Mouse (Mus musculus): ENCODE results near the gene Rrbp1. TPM values are rescaled to one million over a fixed set of nuclear protein-coding genes. Genes with fewer than 3 reads are reported as not detected.

Rrbp1 gene
- polyA plus RNA-seq, 1 experiment from 2014 or later: 18.1 TPM

GRCm38 (mm10) chr2:143949217-143949616 is 61.8 kb downstream of the Rrbp1 start:
- H3K4me1 ChIP-seq: no peaks in the 10 kb centered on the region
- no peaks in the 10 kb centered on the region for H3K9me3 ChIP-seq
- no peaks in the 10 kb centered on the region for H3K27me3 ChIP-seq
- ATAC-seq (replicated peaks): no peak
- H3K4me2 ChIP-seq (replicated peaks): no peak overlapping the region
- 94% methylated on average over 6 of the region's 6 CpGs for WGBS
- H3K27ac ChIP-seq (replicated peaks): no peak overlapping the region
- peaks cover 59% of the 10 kb centered on the region for H3K36me3 ChIP-seq
- no peak overlapping the region for H3K4me3 ChIP-seq
- no peak overlapping the region for H3K9ac ChIP-seq (replicated peaks)

GRCm38 (mm10) chr2:143948416-143948815 is 62.6 kb downstream of the Rrbp1 start:
- 91% methylated on average over 4 of the region's 4 CpGs for WGBS
- no peaks in the 10 kb centered on the region for H3K27me3 ChIP-seq
- no peak overlapping the region for H3K27ac ChIP-seq (replicated peaks)
- no peaks in the 10 kb centered on the region for H3K4me1 ChIP-seq
- no peak overlapping the region for H3K4me3 ChIP-seq
- no peak overlapping the region for H3K4me2 ChIP-seq (replicated peaks)
- no peak for ATAC-seq (replicated peaks)
- H3K9ac ChIP-seq (replicated peaks): no peak overlapping the region
- no peaks in the 10 kb centered on the region for H3K9me3 ChIP-seq
- peaks cover 67% of the 10 kb centered on the region for H3K36me3 ChIP-seq

DNA sequence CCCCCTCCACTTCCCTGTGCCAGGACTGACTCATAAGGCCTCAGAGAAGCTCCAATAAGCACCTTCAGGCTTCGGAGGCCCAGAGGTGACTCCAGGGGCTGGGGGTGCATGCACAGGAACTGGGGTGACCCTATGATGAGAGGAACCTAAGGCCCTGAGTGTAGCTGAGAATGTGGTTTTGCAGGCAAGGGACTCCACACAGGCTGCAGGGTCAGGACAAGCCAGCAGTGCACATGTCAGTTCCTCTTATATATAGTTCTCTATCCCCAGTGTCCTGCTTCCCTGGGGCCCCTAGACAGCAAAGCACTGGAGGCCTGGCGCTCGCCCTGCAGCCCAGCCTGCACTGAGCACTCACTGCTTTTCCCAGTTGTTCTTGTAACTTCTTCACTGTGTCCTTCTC is 63.1 kb downstream of the Rrbp1 start:
- no peak for ATAC-seq (replicated peaks)
- Histone ChIP-seq H3K36me3 (peaks cover 66% of the 10 kb centered on the region), H3K4me3 (no peak overlapping the region)

GRCm38 (mm10) chr2:143946399-143946798 is 64.7 kb downstream of the Rrbp1 start:
- 93% methylated on average over 2 of the region's 2 CpGs for WGBS
- Histone ChIP-seq H3K36me3 (peaks cover 67% of the 10 kb centered on the region), H3K4me1 (no peaks in the 10 kb centered on the region), H3K9ac (replicated peaks) (no peak overlapping the region), H3K4me2 (replicated peaks) (no peak overlapping the region), H3K4me3 (no peak overlapping the region), H3K9me3 (no peaks in the 10 kb centered on the region), H3K27me3 (no peaks in the 10 kb centered on the region), H3K27ac (replicated peaks) (no peak overlapping the region)
- ATAC-seq (replicated peaks): no peak

More for the DNA sequence above, 63.1 kb downstream of the Rrbp1 start:
- Histone ChIP-seq H3K27me3 (no peaks in the 10 kb centered on the region), H3K27ac (replicated peaks) (no peak overlapping the region), H3K4me2 (replicated peaks) (no peak overlapping the region), H3K9me3 (no peaks in the 10 kb centered on the region), H3K4me1 (no peaks in the 10 kb centered on the region), H3K9ac (replicated peaks) (no peak overlapping the region)
- 93% methylated on average over 3 of the region's 3 CpGs for WGBS

- Histone ChIP-seq H3K9ac (replicated peaks) (no peak overlapping the region), H3K36me3 (peaks cover 63% of the 10 kb centered on the region), H3K4me3 (no peak overlapping the region), H3K27ac (replicated peaks) (no peak overlapping the region), H3K27me3 (no peaks in the 10 kb centered on the region), H3K4me2 (replicated peaks) (no peak overlapping the region), H3K9me3 (no peaks in the 10 kb centered on the region), H3K4me1 (no peaks in the 10 kb centered on the region)
- ATAC-seq (replicated peaks): no peak
- WGBS: 95% methylated on average over 7 of the region's 7 CpGs
Measured at GRCm38 (mm10) chr2:143945466-143946075, 65.5 kb downstream of the Rrbp1 start.

GRCm38 (mm10) chr2:143944796-143945195 is 66.3 kb downstream of the Rrbp1 start:
- Histone ChIP-seq H3K4me2 (replicated peaks) (no peak overlapping the region), H3K27me3 (no peaks in the 10 kb centered on the region), H3K36me3 (peaks cover 69% of the 10 kb centered on the region), H3K4me3 (no peak overlapping the region), H3K9me3 (no peaks in the 10 kb centered on the region), H3K9ac (replicated peaks) (no peak overlapping the region), H3K4me1 (no peaks in the 10 kb centered on the region), H3K27ac (replicated peaks) (no peak overlapping the region)
- WGBS: 96% methylated on average over 3 of the region's 3 CpGs
- no peak for ATAC-seq (replicated peaks)

- H3K4me3 ChIP-seq: no peak overlapping the region
- WGBS: 93% methylated on average over 5 of the region's 5 CpGs
- H3K36me3 ChIP-seq: peaks cover 53% of the 10 kb centered on the region
- H3K9ac ChIP-seq (replicated peaks): no peak overlapping the region
- H3K27ac ChIP-seq (replicated peaks): no peak overlapping the region
- no peak for ATAC-seq (replicated peaks)
- H3K4me2 ChIP-seq (replicated peaks): no peak overlapping the region
- H3K4me1 ChIP-seq: peaks cover 3% of the 10 kb centered on the region
- no peaks in the 10 kb centered on the region for H3K9me3 ChIP-seq
- no peaks in the 10 kb centered on the region for H3K27me3 ChIP-seq
Measured at GRCm38 (mm10) chr2:143940406-143940805, 70.7 kb downstream of the Rrbp1 start.

DNA sequence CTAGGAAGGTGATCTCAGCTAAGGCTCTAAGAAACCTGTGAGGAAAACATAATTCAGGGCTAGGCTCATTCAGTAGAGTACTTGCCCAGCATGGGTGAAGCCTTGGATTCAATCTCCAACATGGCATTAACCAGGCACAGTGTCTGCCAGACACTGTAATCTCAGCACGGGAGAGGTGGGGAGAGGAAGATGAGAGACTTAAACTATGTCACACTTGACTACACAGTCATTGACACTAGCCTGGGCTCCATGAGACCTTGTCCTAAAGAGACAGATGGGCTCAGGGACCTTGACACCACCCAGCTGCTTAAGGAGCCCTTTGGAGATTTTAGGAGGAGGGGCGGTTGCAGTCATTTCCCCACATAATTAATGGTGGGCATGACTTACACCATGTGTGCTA is 73.2 kb downstream of the Rrbp1 start:
- no peak overlapping the region for H3K4me2 ChIP-seq (replicated peaks)
- WGBS: 75% methylated on average over 2 of the region's 2 CpGs
- H3K4me1 ChIP-seq: peaks cover 3% of the 10 kb centered on the region
- no peaks in the 10 kb centered on the region for H3K27me3 ChIP-seq
- H3K36me3 ChIP-seq: peaks cover 33% of the 10 kb centered on the region
- no peak for ATAC-seq (replicated peaks)
- no peak overlapping the region for H3K4me3 ChIP-seq
- no peak overlapping the region for H3K27ac ChIP-seq (replicated peaks)
- H3K9ac ChIP-seq (replicated peaks): no peak overlapping the region
- no peaks in the 10 kb centered on the region for H3K9me3 ChIP-seq

- WGBS: 93% methylated on average over 8 of the region's 8 CpGs
- Histone ChIP-seq H3K27me3 (no peaks in the 10 kb centered on the region), H3K9me3 (no peaks in the 10 kb centered on the region), H3K27ac (replicated peaks) (no peak overlapping the region), H3K4me3 (no peak overlapping the region), H3K9ac (replicated peaks) (no peak overlapping the region), H3K4me2 (replicated peaks) (no peak overlapping the region), H3K36me3 (peaks cover 10% of the 10 kb centered on the region), H3K4me1 (peaks cover 8% of the 10 kb centered on the region)
- no peak for ATAC-seq (replicated peaks)
Measured at GRCm38 (mm10) chr2:143934439-143934838, 76.6 kb downstream of the Rrbp1 start.

DNA sequence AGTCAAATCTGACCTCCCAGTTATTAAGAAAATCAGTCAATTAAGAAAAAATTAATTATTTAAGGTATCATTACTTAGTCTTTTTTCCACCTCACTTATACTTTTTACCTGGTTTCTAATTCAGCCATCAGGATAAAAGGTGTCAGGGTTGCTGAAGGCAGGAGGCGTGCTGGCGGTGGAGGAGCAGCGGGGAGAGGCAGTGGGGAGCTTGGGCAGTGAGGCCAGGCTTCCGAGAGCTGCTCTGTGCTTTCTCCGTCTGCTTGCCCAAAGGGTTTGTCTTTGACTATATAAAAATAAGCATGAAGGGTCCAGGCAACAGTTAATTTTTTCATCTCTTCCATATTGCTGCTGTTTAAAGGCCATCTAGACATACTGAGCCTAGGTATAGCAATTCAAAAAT is 77.5 kb downstream of the Rrbp1 start:
- Histone ChIP-seq H3K4me2 (replicated peaks) (no peak overlapping the region), H3K4me3 (no peak overlapping the region), H3K36me3 (peaks cover 2% of the 10 kb centered on the region; the same call in 1 of the 2 replicates), H3K4me1 (peaks cover 8% of the 10 kb centered on the region), H3K9ac (replicated peaks) (no peak overlapping the region), H3K27me3 (no peaks in the 10 kb centered on the region), H3K9me3 (no peaks in the 10 kb centered on the region), H3K27ac (replicated peaks) (no peak overlapping the region)
- WGBS: 80% methylated on average over 5 of the region's 5 CpGs
- no peak for ATAC-seq (replicated peaks)

DNA sequence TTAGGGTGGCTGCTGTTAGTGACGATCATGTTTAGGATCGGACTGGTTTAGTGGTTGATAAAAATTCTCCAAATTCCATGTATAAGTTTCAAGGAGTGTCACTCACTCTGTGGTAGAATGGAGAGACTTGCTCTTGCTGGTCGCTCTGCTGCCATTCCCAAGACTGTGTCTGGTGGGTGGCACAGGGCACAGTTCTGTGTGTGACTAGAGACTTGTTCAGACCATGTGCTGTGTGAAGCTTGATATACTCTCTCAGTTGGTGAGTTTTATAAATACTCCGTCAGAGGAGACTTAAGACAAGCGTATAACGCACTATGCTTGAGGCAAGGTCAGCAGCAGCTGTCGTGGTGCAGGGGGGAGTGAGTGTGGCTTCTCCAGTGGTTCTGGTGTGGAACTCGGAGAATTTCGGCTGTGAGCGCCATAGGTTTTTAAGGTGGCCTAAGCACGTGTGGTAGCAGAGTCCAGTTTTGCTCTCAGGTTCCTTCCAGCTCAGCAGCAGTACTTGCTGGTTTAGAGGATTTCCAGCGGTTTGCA is 78.7 kb downstream of the Rrbp1 start:
- H3K4me1 ChIP-seq: peaks cover 7% of the 10 kb centered on the region
- no peaks in the 10 kb centered on the region for H3K27me3 ChIP-seq
- no peak overlapping the region for H3K4me3 ChIP-seq
- H3K36me3 ChIP-seq: no peaks in the 10 kb centered on the region
- no peaks in the 10 kb centered on the region for H3K9me3 ChIP-seq
- no peak overlapping the region for H3K27ac ChIP-seq (replicated peaks)
- no peak overlapping the region for H3K4me2 ChIP-seq (replicated peaks)
- no peak for ATAC-seq (replicated peaks)
- H3K9ac ChIP-seq (replicated peaks): no peak overlapping the region
- 91% methylated on average over 12 of the region's 12 CpGs for WGBS

- Histone ChIP-seq H3K4me2 (replicated peaks) (no peak overlapping the region), H3K9ac (replicated peaks) (no peak overlapping the region), H3K4me1 (peaks cover 7% of the 10 kb centered on the region; the same call in 1 of the 2 replicates), H3K27ac (replicated peaks) (no peak overlapping the region), H3K27me3 (no peaks in the 10 kb centered on the region), H3K9me3 (no peaks in the 10 kb centered on the region), H3K36me3 (no peaks in the 10 kb centered on the region), H3K4me3 (no peak overlapping the region)
- WGBS: 44% methylated on average over 3 of the region's 3 CpGs
- no peak for ATAC-seq (replicated peaks)
Measured at GRCm38 (mm10) chr2:143929607-143930311, 81.3 kb downstream of the Rrbp1 start.

All from forebrain, embryonic 15.5 days (tissue).